Mouse (Mus musculus): Measurements from ENCODE around the gene Mipep.

Mipep gene

DNA sequence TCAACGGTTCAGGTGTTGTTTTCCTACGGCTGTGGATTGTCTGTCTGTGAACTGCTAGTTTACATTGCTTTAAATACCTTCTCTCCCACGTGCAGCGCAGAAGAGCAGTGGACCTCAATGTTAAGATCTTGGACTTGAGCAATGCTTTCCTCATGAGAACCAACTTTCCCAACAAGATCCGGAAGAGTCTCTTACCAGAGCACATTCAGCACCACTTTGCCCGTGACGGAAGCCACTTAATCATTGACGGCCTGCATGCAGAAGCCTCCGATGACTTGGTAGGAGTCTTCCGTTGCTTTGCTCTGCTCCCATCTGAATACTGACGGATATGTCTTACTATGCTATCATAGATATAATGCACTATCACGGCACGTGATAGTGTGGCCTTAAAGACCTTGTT lies 17.7 kb downstream of the Mipep start:
- DNase-seq (ENCODE audit: low spot score): no peak

DNA sequence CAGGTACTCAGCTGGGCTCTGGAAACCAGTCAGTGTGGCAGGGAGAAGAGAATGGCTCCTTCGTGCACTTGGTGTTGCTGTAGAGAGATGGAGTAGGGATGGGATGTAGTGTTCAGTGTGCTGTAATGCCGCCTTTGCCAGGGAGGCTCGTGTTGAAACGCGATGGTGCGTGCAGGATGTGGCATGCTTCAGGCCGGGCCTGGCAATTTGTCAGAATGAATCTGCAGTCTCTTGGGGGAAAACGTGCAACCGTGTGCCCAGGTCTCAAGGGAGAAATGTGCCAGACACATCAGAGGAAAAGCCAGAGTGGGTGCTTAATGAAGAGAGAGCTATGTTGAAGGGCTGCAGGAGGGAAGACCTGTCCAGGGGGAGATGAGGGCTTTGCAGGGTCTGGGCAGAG lies 20.6 kb downstream of the Mipep start:
- DNase-seq (ENCODE audit: low spot score): no peak

DNA sequence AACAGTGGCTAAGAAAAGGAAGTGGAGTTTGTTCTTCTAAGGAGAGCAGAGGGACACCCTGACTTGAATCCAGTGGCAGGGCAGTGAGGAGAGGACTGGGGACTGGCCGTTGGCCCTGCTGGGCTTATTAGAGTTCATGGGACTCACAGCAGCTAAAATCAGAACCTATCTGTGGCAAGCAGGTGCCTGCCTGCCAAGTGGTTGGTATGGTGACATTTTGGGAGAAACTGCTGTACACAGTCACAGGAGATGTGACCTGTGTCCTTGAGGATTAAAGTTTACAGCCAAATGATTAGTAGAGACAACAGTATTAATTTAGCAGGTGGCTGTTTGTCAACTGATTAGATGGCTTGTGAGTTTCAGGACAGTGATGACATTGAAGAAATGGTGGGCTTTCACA lies 21.5 kb downstream of the Mipep start:
- DNase-seq (ENCODE audit: low spot score): no peak

DNA sequence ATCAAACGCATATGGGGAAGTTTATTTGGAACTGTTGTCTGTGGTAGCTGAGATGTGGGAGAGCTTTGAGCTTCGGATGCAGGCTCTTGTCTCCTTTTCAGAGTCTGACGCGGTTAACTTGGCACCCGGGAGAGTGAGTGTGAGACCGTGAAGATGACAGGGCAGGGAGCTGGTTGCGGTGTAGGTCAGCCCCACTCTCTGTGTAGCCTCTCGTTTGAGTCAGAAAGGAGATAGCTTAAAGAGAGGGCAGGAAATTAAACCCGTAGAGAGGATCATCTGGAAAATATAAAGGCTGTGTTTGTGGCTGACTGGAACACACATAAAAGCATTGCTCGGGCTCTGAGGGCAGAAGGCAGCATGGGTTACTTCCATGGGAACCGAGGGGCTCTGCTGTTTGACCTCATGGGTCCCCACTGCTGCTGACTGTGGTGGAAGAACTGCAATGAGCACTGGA lies 22.5 kb downstream of the Mipep start:
- DNase-seq (ENCODE audit: low spot score): no peak

DNA sequence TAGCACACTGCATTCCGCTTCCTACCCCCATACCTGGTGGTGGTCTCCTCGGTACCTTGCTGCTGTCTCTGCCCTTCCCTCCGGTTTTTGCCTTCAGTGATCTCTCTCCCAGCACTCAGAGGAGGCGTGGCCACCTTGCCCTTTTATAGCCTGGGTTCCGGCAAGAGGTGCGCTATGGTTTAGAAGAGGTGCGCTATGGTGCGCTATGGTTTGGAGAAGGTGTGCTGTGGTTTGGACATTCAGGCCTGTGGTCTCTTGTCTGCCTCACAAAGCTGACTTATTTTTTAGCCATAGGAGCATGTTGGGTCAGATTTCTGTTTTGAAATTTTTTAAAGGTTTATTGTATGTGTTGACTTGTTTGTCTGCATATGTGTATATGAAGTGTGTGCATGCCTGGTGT lies 25.5 kb downstream of the Mipep start:
- no peak for DNase-seq (ENCODE audit: low spot score)

DNA sequence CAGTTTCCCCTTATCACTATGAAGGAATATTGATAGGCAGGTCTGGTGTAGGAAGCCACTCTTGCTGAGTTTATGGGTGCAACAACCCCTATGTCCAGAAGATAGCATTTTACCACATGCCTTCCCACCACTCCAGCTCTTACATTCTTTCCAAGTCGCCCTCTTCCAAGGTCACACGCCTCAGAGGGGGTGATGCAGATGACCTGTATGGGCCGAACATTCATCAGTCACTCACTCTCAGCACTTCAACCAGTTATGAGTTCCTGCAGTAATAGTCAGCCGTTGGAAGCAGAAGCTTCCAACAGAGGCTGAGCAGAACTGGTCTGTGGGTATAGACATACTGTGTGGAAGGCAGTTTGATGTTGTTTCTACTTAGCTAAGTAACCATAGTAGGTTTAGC lies 27.2 kb downstream of the Mipep start:
- no peak for DNase-seq (ENCODE audit: low spot score)

DNA sequence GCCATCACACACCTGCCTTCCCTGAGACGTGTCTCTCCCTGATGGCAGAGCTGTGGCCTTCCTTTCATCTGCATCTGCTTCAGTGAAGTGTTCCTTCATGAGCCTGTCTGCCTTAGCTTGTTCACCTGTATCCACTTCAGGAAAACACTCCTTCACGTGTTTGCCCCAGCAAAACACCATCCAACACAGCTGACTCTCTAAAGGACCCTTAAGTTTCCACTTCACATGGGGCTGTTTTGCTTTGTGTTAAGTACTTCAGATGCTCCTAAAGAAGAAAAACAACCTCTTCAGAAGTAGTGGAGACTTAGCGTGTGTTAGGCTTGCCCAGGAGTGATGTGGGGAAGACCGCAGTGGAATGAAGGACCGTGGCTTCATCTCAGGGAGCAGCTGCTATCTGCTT lies 30.7 kb downstream of the Mipep start:
- no peak for DNase-seq (ENCODE audit: low spot score)

DNA sequence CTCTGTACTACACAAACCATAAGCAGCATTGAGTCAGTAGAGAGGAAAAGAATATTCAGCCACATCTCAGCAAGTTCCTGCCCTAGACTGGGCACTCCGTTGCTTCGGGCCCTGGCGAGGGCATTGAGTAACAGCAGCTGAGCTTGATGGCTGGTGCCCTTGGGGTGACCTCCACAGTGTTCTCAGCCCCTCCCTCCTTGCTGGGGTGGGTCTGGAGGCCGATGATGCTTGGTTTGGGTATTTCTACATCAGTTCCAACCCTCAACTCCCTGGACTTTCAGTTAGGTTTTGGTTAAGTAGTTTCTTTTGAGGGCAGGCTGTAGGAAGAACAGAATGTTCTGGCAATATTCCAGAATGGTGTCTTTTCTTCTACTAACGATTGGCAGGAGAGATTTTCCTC lies 33.7 kb downstream of the Mipep start:
- no peak for DNase-seq (ENCODE audit: low spot score)

DNA sequence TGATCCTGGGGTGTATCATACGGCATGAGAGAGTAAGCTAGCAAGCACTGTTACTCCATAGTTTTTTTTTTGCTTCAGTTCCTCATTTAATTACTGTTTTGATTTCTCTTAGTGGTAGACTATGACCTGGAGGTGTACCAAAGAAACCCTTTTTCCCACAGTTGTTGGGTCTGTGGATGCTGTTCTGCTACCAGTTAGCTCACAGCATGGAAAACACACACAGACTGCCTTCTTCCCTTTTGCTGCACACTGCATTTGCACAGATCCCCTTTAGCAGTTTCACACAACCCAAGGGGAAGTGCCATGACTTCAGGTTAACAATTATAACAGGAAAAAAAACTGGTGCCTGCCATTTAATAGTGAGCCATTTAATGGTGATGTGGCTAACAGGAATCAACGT lies 45.7 kb downstream of the Mipep start:
- DNase-seq (ENCODE audit: low spot score): no peak

DNA sequence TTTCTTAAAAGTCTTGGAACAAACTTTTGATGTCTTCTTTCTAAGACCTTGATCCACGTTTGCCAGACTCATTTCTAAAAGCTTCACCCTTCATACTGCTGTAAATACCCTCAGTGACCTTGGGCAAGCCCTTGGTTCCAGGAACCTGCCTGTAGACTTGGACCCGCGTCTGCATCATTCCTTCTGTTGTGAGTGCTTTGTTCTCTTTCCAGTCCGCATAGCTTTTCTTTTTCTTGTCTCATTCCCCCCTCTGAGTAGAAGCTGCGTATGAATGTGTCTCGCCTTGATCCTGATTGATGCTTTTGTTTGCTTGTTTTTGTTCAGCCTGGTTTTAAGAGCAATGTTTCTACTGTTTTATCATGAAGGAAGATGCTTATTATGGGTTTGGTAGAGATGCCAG lies 52.3 kb downstream of the Mipep start:
- DNase-seq (ENCODE audit: low spot score): no peak

DNA sequence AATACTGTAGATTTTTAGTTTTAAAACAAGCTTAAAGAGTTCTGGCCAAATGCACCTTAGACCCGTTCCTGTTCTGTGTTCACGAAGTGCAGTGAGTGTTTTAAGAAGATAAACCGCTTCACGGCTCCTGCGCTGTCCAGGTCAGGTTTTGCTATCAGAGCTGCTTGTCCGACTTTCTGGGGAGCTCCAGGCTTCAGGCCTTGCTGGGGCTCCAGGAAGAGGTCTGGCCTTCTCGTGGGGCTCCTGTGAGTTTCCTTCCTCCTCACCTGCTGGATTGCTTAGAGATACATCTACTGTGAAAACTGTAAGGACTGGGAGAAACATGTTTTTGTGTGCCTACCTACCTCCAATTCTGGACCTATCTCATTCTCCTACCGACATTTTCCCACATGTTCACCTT lies 55.3 kb downstream of the Mipep start:
- no peak for DNase-seq (ENCODE audit: low spot score)

DNA sequence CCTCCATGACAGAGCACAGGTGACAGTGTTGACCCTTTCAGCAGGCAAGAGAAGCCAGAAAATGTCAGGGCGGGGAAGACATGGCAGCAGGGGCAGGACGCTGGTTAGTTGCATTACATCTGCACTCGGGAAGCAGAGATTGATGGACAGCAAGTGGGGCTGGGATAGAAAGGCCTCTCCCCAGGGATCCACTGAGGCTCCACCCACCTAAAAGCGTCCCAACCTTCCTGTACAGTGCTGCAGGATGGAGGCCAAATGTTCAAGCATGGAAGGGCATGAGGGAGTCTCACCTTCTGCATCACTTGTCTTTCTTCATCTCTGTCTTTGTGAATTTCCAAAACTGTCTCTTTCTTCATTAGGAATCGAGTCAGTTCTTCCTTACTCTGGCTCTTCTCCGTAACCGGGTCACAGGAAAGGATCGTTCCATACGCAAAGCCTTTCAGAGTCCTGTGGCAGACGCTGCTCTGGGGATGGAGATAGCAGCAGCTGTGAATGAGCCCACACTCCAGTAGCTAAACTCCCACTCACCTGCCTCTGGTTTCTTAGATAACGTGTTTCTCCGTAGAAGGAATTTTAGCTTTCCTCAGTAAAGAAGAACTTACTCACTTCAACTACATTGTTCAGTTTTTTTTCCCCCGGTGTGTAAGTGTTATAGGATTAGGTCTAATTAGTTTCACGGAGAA lies 57.7 kb downstream of the Mipep start:
- DNase-seq (ENCODE audit: low spot score): no peak

DNA sequence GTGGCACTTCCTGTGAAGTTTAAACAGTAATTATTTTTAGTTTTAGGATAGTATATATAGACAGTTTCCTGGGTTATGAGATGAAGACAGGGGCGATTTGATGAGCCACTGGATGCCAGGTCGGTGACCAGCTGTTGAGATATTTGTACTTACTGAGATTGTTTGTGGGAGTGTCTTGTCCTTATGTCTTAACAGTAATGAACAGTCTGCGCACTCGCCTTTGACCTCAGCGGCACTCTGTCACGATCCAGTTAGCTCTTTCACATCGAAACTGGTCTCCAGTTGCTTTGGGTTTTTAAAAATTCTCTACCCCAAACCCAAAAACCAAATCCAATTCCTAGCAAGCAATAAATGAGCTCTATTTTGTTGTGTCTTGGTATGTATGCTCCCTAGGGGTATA lies 59.2 kb downstream of the Mipep start:
- no peak for DNase-seq (ENCODE audit: low spot score)

DNA sequence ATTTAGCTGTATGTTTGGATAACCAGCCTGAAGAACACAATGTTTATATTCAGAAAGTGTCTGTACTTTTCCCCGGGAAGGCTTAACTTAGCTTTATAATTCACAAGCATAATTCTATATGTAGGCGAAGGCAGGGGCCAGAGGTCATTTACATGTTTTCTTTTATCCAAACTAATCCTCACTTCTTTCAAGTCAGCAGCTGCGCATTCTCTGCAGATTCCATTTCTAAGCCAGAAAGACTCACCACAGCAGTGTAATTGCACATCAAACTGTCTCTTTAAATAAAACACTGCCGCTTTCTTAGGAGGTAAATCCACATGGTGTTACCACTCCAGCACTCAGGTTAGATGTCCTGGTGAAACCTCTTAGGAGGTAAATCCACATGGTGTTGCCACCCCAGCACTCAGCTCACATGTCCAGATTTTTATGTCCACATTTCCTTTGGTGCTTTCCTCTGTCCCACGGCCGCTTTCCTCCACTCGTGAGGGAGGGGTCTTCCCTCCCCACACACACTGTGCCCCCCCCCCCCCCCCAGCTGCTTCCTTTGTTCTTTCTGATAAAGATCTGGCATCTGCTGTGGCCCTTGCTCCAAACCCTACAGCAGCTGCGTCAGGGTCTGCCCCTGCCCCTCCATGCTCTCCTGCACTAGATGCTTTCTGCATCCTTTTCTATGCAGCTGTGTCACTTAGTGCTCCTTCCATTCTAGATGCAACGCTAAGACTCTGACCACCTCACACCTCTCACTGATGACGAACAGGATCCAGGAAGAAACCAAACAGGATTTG lies 61.1 kb downstream of the Mipep start:
- no peak for DNase-seq (ENCODE audit: low spot score)

DNA sequence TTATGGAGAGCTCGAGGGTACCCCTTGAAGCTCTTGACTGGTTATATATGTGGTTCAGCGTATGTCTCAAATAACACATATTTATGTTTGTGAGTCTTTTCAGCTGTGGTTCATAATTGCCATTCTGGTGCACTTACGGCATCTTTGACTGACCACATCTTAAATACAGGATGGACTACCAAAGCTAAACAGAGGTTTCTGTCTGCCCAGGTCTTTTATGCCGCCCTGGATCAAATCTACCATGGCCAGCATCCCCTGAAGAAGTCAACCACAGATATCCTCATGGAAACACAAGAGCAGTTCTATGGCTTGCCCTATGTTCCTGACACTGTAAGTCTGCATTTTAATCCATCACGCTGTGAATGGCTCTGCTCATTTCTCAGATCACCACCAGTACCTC lies 61.8 kb downstream of the Mipep start:
- no peak for DNase-seq (ENCODE audit: low spot score)

DNA sequence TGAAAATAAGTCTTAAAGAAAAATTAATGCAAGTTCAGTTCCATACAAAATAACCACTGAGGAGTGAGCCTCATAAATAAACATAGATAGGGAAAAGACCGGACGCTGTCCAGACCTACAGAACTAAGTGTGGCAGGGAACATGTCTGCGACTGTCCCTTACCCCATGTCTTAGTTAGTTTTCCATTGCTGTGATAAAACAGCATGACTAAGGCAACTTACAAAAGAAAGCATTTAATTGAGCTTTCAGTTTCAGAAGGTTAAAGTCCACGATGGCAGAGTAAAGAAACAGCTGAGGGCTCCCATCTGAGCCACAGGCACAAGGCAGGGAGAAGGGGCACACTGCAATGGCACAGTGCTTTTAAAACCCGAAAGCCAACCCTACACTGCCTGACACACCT lies 63.8 kb downstream of the Mipep start:
- no peak for DNase-seq (ENCODE audit: low spot score)

DNA sequence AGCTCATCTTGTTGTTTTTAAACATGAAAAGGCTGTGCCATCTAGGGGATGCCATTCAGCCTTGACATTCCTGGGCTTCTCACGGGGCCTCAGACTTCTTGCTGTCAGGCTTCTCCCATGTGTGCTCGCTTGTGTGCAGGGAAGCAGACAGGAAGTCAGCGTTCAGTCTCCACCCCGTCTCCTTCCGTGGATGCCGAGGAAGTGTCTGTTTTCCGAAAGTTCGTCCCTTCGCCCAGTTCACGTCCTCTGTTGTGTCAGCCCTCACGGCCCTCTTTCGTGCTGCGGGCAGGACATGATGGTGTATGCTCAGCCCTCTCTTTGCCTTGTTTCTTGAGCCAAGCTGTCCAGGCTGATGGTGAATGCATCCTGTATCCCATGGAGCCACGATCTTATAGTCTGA lies 65.7 kb downstream of the Mipep start:
- DNase-seq (ENCODE audit: low spot score): no peak

DNA sequence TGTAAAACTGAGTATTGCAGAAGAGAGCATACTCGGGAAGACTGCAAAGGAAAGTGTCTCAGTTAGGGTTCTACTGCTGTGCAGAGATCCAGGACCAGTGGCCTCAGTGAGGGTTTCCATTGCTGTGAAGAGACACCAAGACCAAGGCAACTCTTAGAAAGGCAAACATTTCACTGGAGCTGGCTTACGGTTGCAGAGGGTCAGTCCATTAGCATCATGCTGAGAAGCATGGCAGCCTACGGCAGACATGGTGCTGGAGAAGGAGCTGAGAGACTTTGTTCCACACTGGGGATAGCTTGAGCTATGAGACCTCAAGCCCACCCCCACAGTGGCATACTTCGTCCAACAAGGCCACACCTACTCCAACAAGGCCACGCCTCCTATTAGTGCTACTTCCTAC lies 67.3 kb downstream of the Mipep start:
- DNase-seq (ENCODE audit: low spot score): no peak

DNA sequence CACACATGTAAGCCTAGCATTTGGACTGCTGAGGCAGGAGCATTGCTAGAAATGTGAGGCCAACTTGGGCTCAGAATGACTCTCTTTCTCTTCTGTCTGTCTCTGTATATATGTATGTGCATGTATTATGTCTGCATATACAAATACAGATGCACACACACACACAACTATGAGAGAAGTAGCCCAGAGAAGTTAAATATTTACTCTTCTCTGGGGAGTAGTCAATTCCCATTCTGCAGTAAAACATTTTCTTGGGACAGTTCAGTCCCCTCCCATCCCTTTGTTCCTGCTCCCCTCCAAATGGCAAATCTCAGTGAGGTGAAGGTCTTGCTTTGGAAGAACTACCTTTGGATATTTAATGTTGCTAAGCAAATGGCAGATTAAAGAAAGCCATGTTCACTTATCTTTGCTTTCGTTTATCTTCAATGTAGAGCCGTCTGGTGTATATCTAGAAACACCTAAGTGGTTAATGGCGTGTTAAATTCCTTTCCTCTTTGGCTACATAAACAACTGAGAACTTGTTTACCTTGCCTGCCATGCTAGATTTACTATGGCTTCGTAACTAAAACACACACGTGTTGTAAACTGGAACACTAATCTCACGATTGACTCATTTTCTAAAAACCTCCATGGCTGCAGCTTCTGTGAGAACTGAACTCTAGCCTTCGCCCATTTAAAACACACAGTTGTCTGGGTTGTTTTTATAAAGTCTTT lies 72.0 kb downstream of the Mipep start:
- no peak for DNase-seq (ENCODE audit: low spot score)

DNA sequence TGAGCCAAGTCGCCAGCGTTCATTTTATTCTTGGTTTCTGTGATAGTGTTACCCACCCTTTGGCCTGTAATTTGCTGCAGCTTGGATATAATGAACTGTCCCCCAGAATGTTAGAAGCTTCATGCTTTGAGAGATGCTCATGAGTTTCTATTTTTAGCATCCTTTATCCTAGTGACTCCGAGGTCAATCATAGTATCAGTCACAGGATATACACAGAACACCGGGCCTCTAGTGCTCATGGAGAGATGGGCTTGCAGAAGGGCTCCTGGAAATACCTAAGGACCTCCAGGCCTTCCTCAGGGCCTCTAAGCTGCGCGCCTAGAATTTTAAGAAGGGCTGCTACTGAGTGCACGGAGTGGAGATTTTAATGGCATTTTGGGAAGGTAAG lies 72.5 kb downstream of the Mipep start:
- no peak for DNase-seq (ENCODE audit: low spot score)

DNA sequence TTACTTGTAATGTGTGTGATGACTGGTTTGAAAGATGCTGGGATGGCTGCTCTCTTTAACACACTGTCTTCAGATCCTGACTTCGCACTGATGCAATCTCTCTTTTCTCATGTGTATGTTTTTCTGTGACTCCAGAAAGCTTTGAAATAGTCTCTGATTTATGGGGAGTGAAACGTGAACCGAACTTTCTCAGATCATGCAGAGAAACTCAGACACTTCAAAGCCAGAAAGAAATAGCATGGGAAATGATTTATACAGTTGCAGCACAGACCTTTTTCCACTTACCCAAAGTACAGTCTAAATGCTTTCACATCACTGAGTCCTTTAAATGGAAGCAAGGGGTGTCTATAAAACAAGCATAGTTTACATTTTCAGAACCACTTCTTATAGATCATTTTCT lies 79.0 kb downstream of the Mipep start:
- no peak for DNase-seq (ENCODE audit: low spot score)

DNA sequence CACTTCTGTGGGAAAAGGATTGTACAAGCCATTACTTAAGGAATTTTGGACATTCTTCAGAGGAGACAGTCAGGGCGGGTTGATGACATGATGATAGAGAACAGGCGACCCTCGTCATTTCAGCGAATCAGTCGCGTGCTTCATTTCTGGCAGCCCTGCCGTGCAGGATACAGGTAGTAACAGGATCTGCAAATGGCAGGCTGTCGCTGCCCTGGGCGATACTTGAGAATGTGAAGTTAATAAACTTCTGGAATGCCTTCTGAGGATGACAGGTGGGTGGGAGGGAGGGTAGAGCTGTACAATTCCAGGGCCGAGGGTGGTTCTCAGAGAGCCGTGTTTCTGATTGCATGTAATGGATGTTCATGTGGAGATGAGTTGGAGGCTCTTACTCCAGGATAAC lies 82.0 kb downstream of the Mipep start:
- DNase-seq (ENCODE audit: low spot score): no peak

DNA sequence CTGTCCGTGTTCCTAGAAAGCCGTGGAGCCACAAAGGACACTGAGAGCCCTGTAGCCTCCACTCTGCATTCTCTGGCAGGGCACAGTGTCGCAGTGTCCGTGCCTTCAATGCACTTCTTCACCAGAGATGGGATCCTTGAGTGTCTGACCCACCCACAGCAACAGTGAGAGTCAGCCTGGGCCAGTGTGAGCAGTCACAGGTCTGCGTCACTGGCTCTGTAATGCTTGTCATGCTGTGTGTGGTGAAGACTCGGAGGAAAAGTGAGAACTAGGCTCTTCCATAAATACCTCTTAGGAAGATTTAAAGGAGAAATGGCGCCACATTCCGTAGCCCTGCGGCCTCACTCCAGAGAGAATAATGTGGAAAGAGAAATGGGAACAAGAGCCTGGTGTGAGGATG lies 84.0 kb downstream of the Mipep start:
- DNase-seq (ENCODE audit: low spot score): no peak

Data from urinary bladder, postnatal 14 days (tissue).